Mouse (Mus musculus) thymus, adult 2 months (tissue): ENCODE data around the gene Fgf12. TPM values are rescaled to one million over a fixed set of nuclear protein-coding genes. Genes with fewer than 3 reads are reported as not detected.

Experiments used
- DNase-seq: peaks from one replicate; pipeline ENCODE4 v3.0.0; 2021
- H3K27ac ChIP-seq: fragments of 200-500 bp; 2 replicates; pipeline ENCODE4 v1.5.1; 2012; ENCODE audit warnings: low read length, control low read depth; ENCODE audit not compliant: control insufficient read depth, insufficient read depth
- H3K27me3 ChIP-seq: fragments of 200-500 bp; 2 replicates; pipeline ENCODE4 v1.6.1; 2012; ENCODE audit warnings: mild to moderate bottlenecking, low read length, moderate library complexity, mixed read lengths; ENCODE audit not compliant: control insufficient read depth, insufficient read depth
- H3K36me3 ChIP-seq: fragments of 200-500 bp; 2 replicates; pipeline ENCODE4 v1.6.1; 2012; ENCODE audit warnings: mild to moderate bottlenecking, low read length, moderate library complexity; ENCODE audit not compliant: control insufficient read depth, insufficient read depth
- H3K4me1 ChIP-seq: fragments of 200-500 bp; replicated peaks from 2 replicates; pipeline ENCODE4 v1.6.1; 2012; ENCODE audit warnings: low read length; ENCODE audit not compliant: control insufficient read depth, insufficient read depth
- H3K4me3 ChIP-seq: fragments of 200-500 bp; 2 replicates; pipeline ENCODE4 v1.5.1; 2012; ENCODE audit warnings: mild to moderate bottlenecking, low read length, control low read depth, moderate library complexity; ENCODE audit not compliant: control insufficient read depth, insufficient read depth
- CTCF ChIP-seq: fragments of 200-500 bp; IDR thresholded peaks from 2 replicates; pipeline ENCODE4 v1.5.1; 2012; ENCODE audit warnings: mild to moderate bottlenecking, control low read depth, low read length, moderate library complexity, borderline replicate concordance; ENCODE audit not compliant: control insufficient read depth, poor library complexity, insufficient read depth; ENCODE audit errors: extremely low read depth
- POLR2A ChIP-seq: fragments of 200-500 bp; IDR thresholded peaks from 2 replicates; pipeline ENCODE4 v1.6.1; 2012; ENCODE audit warnings: mild to moderate bottlenecking, low read length, control low read depth, moderate library complexity; ENCODE audit not compliant: control insufficient read depth, poor library complexity, insufficient read depth; ENCODE audit errors: extremely low read depth
- WGBS: fragments of 180-500 bp; shearing (Covaris S2); methylation state at CpG from one replicate; pipeline ENCODE4 v1.1.7; 2018; 5-methylcytosine and 5-hydroxymethylcytosine counted together
- polyA plus RNA-seq: library from polyadenylated mRNA; depleted of rRNA; stranded (reverse); fragments of >200 nt; gene quantifications from 2 replicates; pipeline ENCODE4 v1.2.3, GENCODE M21; 2012

Fgf12 gene
- polyA plus RNA-seq, 1 experiment: 0.65 TPM

DNA sequence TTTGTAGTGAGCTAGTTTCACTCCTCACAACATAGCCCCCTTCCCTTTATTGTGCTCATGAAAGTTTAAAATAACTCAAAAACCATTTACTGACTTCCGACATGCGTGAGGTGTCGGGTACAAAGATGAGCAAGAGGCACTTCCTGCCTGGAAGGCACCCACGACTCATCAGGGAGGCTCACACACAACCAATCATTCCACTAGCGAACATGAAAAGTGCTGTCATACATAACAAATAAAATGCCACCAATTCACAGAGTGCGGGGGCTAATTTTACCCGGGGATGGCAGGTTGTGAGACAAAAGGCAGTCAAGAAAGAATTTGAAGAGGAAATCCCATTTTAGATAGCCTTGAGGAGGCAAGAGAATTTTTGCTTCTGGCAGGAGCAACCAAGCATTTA lies 344.6 kb downstream of the Fgf12 start:
- Histone ChIP-seq H3K4me1 (no peaks in the 10 kb centered on the region), H3K36me3 (no peaks in the 10 kb centered on the region), H3K27me3 (no peaks in the 10 kb centered on the region), H3K4me3 (no peak overlapping the region), H3K27ac (no peak overlapping the region)
- TF ChIP-seq POLR2A: no peak
- TF ChIP-seq CTCF: no peak
- 80% methylated on average over 7 of the region's 7 CpGs for WGBS
- no peak for DNase-seq

DNA sequence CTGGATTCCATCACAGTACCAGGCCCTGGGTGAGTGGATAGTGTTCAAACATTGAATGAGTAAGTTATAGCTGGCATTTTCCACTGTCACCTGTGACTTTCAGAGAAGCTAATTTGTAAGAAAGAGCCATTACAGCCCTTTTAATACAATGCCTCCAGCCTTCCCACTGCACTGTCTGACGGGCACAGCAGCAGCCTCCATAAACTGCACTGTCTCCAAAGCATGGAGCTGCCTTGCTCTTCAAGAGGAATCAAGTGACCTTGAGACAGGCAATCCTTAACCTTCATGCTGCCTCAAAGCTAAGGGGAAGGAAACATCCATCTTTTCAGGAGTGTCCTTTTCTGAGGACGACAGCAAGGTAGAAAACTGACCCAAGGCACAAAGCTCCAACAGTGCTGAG lies 345.0 kb downstream of the Fgf12 start:
- WGBS: 82% methylated on average over 2 of the region's 2 CpGs
- Histone ChIP-seq H3K36me3 (no peaks in the 10 kb centered on the region), H3K27me3 (no peaks in the 10 kb centered on the region), H3K4me3 (no peak overlapping the region), H3K27ac (no peak overlapping the region), H3K4me1 (no peaks in the 10 kb centered on the region)
- TF ChIP-seq POLR2A (no peak), CTCF (no peak)
- DNase-seq: no peak

DNA sequence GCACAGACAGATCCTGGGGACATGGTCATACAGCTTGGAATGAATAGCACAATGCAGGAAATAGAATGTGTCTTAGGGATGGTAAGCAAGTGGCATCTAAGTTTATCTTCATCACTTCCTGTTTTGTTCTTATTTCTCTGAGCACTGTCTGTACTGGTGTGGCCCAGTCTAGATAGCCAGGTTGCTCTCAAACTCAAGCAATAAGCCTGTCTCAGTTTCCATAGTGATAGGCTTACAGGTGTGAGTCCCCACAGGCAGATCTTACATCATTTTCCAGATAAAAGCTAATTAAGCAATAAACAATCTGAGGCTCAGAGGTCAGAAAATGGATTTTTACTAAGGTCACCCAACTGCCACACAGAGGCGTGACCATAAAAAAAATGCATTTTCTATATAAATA lies 348.7 kb downstream of the Fgf12 start:
- WGBS: 100% methylated on average over 1 of the region's 1 CpGs
- Histone ChIP-seq H3K36me3 (no peaks in the 10 kb centered on the region), H3K4me3 (no peak overlapping the region), H3K4me1 (no peaks in the 10 kb centered on the region), H3K27ac (no peak overlapping the region), H3K27me3 (no peaks in the 10 kb centered on the region)
- DNase-seq: no peak
- TF ChIP-seq POLR2A: no peak
- no peak for TF ChIP-seq CTCF

DNA sequence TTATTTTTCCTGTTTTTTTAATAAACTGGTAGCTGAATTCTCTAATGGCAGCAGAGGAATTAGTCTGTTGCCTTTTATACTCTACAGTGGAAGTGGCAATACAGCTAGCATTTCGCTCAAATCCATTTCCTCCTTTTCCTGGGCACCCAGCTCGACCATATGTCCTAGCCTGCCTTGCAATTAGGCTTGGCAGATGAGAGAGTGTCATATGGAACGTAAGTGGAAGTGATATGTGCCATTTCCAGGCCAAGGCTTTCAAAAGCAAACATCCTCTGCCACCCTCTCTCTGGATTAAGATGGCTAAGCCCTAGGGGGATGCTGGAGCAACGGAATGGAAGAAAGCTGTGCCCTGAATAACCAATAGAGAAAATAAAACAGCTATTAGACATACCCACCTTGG lies 350.2 kb downstream of the Fgf12 start:
- 71% methylated on average over 4 of the region's 4 CpGs for WGBS
- TF ChIP-seq CTCF (no peak), POLR2A (no peak)

DNA sequence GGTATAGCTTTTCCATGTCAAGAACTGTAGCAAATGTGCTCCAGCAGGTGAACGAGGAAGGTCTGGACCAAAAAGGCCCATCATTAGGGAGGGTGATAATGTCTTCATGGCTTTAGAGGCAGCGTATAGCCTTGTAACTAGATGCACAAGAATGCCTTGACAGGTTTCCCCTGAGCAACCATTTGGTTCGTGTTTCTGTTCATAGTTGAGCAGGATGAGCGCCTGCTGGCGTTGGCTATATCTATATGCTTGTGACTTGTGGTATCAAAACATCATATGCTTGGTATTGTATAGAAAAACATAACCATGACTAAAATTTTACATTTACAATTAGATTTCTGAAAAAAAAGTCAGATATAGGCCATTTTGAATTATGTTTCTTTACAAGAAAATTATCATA lies 361.6 kb downstream of the Fgf12 start:
- no peak for DNase-seq
- Histone ChIP-seq H3K27me3 (no peaks in the 10 kb centered on the region), H3K4me1 (no peaks in the 10 kb centered on the region), H3K36me3 (no peaks in the 10 kb centered on the region), H3K27ac (no peak overlapping the region), H3K4me3 (no peak overlapping the region)
- 86% methylated on average over 5 of the region's 5 CpGs for WGBS
- TF ChIP-seq POLR2A: no peak
- no peak for TF ChIP-seq CTCF

More for the DNA sequence above, 350.2 kb downstream of the Fgf12 start:
- Histone ChIP-seq H3K4me3 (no peak overlapping the region), H3K27ac (no peak overlapping the region), H3K4me1 (no peaks in the 10 kb centered on the region), H3K27me3 (no peaks in the 10 kb centered on the region), H3K36me3 (no peaks in the 10 kb centered on the region)
- DNase-seq: no peak

DNA sequence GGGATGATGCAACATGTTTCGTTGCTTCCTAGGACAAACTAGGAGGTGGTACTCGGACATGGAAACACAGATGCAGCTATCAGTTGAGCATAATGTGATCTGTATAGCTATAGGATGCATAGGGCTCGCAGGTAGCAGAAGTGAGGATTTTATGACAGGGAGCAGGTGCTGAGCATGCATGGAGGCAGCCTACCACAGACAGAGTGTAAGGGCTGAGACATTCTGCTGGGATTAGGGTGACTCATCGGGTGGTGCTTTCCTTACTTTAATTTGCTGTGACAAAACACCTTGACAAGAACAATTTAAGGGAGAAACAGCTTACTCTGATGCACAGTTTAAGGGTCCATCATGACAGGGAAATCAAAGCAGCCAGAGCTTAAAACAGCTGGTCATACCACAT lies 363.8 kb downstream of the Fgf12 start:
- no peaks in the 10 kb centered on the region for H3K4me1 ChIP-seq
- H3K27ac ChIP-seq: no peak overlapping the region
- DNase-seq: no peak
- TF ChIP-seq CTCF: no peak
- no peak for TF ChIP-seq POLR2A
- no peaks in the 10 kb centered on the region for H3K27me3 ChIP-seq
- H3K4me3 ChIP-seq: no peak overlapping the region
- 88% methylated on average over 4 of the region's 4 CpGs for WGBS
- no peaks in the 10 kb centered on the region for H3K36me3 ChIP-seq

DNA sequence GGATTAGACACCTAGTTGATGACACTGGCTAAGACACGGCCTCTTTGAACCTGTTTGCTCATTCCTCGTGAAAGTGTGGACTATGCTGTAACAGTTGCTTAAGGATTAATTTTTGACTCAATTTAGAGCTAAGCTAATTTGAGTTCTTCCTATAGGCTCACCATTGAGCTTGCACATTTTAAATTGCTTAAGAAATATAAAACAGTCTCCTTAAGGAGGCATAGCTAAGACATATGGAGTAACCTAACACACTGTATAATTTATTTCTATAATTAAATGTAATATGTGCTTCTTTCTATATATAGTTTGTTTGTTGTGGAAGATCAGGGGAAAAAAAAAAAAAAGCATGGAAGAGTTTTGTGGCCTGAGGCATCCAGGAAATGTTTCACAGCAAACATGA lies 378.1 kb downstream of the Fgf12 start:
- H3K27me3 ChIP-seq: no peaks in the 10 kb centered on the region
- H3K27ac ChIP-seq: no peak overlapping the region
- TF ChIP-seq POLR2A (no peak), CTCF (no peak)
- H3K4me3 ChIP-seq: no peak overlapping the region
- WGBS: 99% methylated on average over 2 of the region's 2 CpGs
- no peaks in the 10 kb centered on the region for H3K36me3 ChIP-seq
- no peak for DNase-seq
- H3K4me1 ChIP-seq: no peaks in the 10 kb centered on the region
